10 mouse cellular contexts compared by ENCODE assay signal in genomic region chr8:89037536-89038236, GRCm38 (mm10). TPM values are rescaled to one million over a fixed set of nuclear protein-coding genes. Genes with fewer than 3 reads are reported as not detected.
DNase-seq lines count a peak whose midpoint lies in the region; ATAC-seq and TF ChIP-seq lines count a peak whose summit lies in the region.
"Had no signal": no experiment of that assay in that cellular context is flagged by ENCODE, and none has a peak within 500 bp of the region (broad histone marks: within the 10 kb centered on the region; RNA-seq: fewer than 3 reads in every experiment).

No protein-coding gene starts in this region.

- H3K36me3 ChIP-seq in lung, embryonic 14.5 days (ENCODE audit: insufficient read depth): no peaks in the 10 kb centered on the region
- H3K36me3 ChIP-seq in hindbrain, embryonic 11.5 days (ENCODE audit: control insufficient read depth, insufficient read depth, low read length): peaks cover under 1% of the 10 kb centered on the region; the same call in 1 of the 2 replicates
- peaks cover 9% of the 10 kb centered on the region for H3K36me3 ChIP-seq in limb, embryonic 10.5 days

- H3K27ac ChIP-seq in lung, embryonic 14.5 days (ENCODE audit: low read depth): no peak overlapping the region
- H3K27ac ChIP-seq in hindbrain, embryonic 11.5 days (ENCODE audit: low read depth, low read length): no peak overlapping the region
- H3K27ac ChIP-seq in limb, embryonic 10.5 days: peak overlapping the region; percentile 98
- H3K27ac ChIP-seq in olfactory bulb, adult 2 months (ENCODE audit: insufficient read depth, low read depth, low read length): peak overlapping the region; percentile 97

- no peak overlapping the region for H3K4me2 ChIP-seq in lung, embryonic 14.5 days
- H3K4me2 ChIP-seq in hindbrain, embryonic 11.5 days (replicated peaks; ENCODE audit: low read depth, low read length): peak overlapping the region; percentile 45

- WGBS in lung, embryonic 14.5 days: 6% methylated on average over 9 of the region's 9 CpGs
- WGBS in hindbrain, embryonic 11.5 days: 4% methylated on average over 9 of the region's 9 CpGs
- 11% methylated on average over 9 of the region's 9 CpGs for WGBS in limb, embryonic 10.5 days
- WGBS in olfactory bulb, adult 2 months: 9% methylated on average over 9 of the region's 9 CpGs

- peaks cover 89% of the 10 kb centered on the region for H3K27me3 ChIP-seq in lung, embryonic 14.5 days (ENCODE audit: insufficient read depth, low read length)
- no peaks in the 10 kb centered on the region for H3K27me3 ChIP-seq in hindbrain, embryonic 11.5 days (ENCODE audit: control insufficient read depth, insufficient read depth, low read length)
- H3K27me3 ChIP-seq in limb, embryonic 10.5 days (ENCODE audit: low read depth, poor library complexity, severe bottlenecking): peaks cover 16% of the 10 kb centered on the region
- H3K27me3 ChIP-seq: Patski had no signal

- TF ChIP-seq POLR2A in olfactory bulb, adult 2 months (IDR thresholded peaks at IDR 0.05; ENCODE audit: insufficient read depth, low read depth, low read length): no peak

- H3K4me1 ChIP-seq in lung, embryonic 14.5 days (ENCODE audit: insufficient read depth): no peaks in the 10 kb centered on the region
- no peaks in the 10 kb centered on the region; the same call in none of the 2 replicates for H3K4me1 ChIP-seq in hindbrain, embryonic 11.5 days (replicated peaks; ENCODE audit: control insufficient read depth, insufficient read depth, low read length)
- H3K4me1 ChIP-seq in limb, embryonic 10.5 days: peaks cover 51% of the 10 kb centered on the region
- H3K4me1 ChIP-seq in olfactory bulb, adult 2 months (ENCODE audit: control insufficient read depth, insufficient read depth, low read length): peaks cover 8% of the 10 kb centered on the region; the same call in 1 of the 2 replicates

- DNase-seq in lung, embryonic 14.5 days: peak; percentile 51
- DNase-seq in lung, postnatal 4 days: no peak
- DNase-seq in hindbrain, embryonic 11.5 days (ENCODE audit: low spot score): no peak
- no peak for DNase-seq in limb, embryonic 10.5 days (ENCODE audit: low spot score)
- DNase-seq in right cerebral cortex, adult 2 months (ENCODE audit: low spot score in 2 of 2): no peak
- no peak for DNase-seq in thymus, postnatal 10 days (ENCODE audit: low spot score in 2 of 2)
- DNase-seq in urinary bladder, postnatal 36 days (ENCODE audit: low spot score in 2 of 2): no peak
- DNase-seq: cerebellum, adult 11 months had no signal

- no peak for ATAC-seq in lung, embryonic 14.5 days (ENCODE audit: insufficient read depth)
- ATAC-seq in hindbrain, embryonic 11.5 days (ENCODE audit: low FRiP score): no peak
- ATAC-seq: Patski had no signal

- no peak overlapping the region for H3K4me3 ChIP-seq in lung, embryonic 14.5 days (ENCODE audit: low read depth, low read length)
- peak overlapping the region; percentile 19 for H3K4me3 ChIP-seq in hindbrain, embryonic 11.5 days (ENCODE audit: low read depth, low read length)
- H3K4me3 ChIP-seq in limb, embryonic 10.5 days: peak overlapping the region; percentile 89
- peak overlapping the region; percentile 49 for H3K4me3 ChIP-seq in olfactory bulb, adult 2 months (ENCODE audit: insufficient read depth, low read depth, low read length)

- no peak for TF ChIP-seq CTCF in lung, embryonic 14.5 days (IDR thresholded peaks at IDR 0.05; ENCODE audit: low read depth)
- no peak for TF ChIP-seq CTCF in olfactory bulb, adult 2 months (IDR thresholded peaks at IDR 0.05; ENCODE audit: insufficient read depth, low read depth, low read length)

- H3K9me3 ChIP-seq in lung, embryonic 14.5 days (ENCODE audit: low read depth, low read length): no peaks in the 10 kb centered on the region
- H3K9me3 ChIP-seq in hindbrain, embryonic 11.5 days (ENCODE audit: control insufficient read depth, low read length): no peaks in the 10 kb centered on the region
- H3K9me3 ChIP-seq in limb, embryonic 10.5 days (replicated peaks): no peaks in the 10 kb centered on the region

- no peak overlapping the region for H3K9ac ChIP-seq in lung, embryonic 14.5 days
- H3K9ac ChIP-seq in hindbrain, embryonic 11.5 days (ENCODE audit: low read depth, low read length): peak overlapping the region; percentile 52

RNA-seq across cellular contexts. Expression of gene Sall1, which starts 6.3 kb away (rescaled TPM):
- polyA plus RNA-seq in lung, embryonic 14.5 days (2014; fragmentation: Nextera tagmentation; extraction: Ambion mirVana): 0.05 and 0.08 TPM in 2 replicates
- 18.7 and 20.8 TPM in 2 replicates for polyA plus RNA-seq in hindbrain, embryonic 11.5 days (2014; fragmentation: Nextera tagmentation; extraction: Ambion mirVana)
- polyA plus RNA-seq in limb, embryonic 10.5 days (2016; fragmentation: Nextera tagmentation; extraction: Ambion mirVana): 12.8 and 18.3 TPM in 2 replicates
- polyA plus RNA-seq in olfactory bulb, adult 2 months (2012; ENCODE audit: insufficient read depth, insufficient read length, low replicate concordance, missing spikeins): not detected in 2 replicates

Comparison
In these comparisons a context has a peak if more than half of its experiments do, and no peak if none do; other contexts are left out.
1. H3K27ac ChIP-seq: peak in limb, embryonic 10.5 days (single experiment) and olfactory bulb, adult 2 months (single experiment); none in lung, embryonic 14.5 days (single experiment) and hindbrain, embryonic 11.5 days (single experiment).